Mouse (Mus musculus) mesoderm, embryonic 11.5 days (tissue): ENCODE data around the gene Gsdme.

Source experiments
- DNase-seq: peaks from one replicate; pipeline ENCODE4 v3.0.0-alpha.2; 2012; ENCODE audit warnings: low read depth, low spot score

Gene Gsdme

DNA sequence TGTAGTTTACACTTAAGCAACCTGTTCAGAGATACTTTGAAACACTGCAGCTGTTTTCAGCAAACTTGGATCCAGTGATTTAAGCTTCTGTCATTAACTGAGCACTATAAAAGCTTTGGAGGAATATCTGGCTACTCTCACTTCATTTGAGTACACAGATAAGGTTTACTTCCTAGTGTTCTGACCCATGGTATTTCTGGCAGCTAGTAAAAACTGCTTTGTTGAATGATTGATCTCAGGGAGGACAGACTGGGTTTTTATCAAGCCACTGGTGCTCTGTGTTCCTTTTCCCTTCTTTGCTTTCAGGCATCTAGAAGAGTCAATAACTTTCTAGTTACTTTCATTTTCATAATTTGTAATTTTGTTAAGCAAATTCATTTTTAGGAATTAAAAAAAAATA lies 74.3 kb downstream of the Gsdme start:
- DNase-seq = no peak

GRCm38 (mm10) chr6:50187955-50188354 lies 75.7 kb downstream of the Gsdme start:
- no peak for DNase-seq

GRCm38 (mm10) chr6:50180189-50180588 lies 83.5 kb downstream of the Gsdme start:
- no peak for DNase-seq

DNA sequence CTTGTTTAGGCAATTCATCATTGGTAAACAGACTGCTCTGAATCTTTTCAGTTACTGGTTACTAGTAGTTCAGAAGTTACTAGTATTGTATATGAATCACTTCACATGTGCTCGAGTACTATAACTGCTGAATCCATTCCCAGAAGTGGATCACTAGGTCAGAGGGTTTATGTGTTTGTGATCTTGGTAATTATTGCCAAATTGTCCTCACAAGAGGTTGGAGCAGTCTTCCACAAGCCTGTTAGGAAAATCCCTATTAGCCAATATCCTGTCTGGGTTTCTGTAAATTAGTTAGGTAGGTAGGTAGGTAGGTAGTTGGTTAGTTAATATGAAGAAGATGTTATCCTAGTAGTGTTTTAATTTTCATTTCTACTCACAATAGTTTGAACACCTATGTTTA lies 87.9 kb downstream of the Gsdme start:
- no peak for DNase-seq

GRCm38 (mm10) chr6:50169771-50170170 lies 93.9 kb downstream of the Gsdme start:
- no peak for DNase-seq

- no peak for DNase-seq
These were observed 94.8 kb downstream of the Gsdme start for GRCm38 (mm10) chr6:50168821-50169220.

GRCm38 (mm10) chr6:50163013-50163412 lies 100.6 kb downstream of the Gsdme start:
- DNase-seq = no peak

DNA sequence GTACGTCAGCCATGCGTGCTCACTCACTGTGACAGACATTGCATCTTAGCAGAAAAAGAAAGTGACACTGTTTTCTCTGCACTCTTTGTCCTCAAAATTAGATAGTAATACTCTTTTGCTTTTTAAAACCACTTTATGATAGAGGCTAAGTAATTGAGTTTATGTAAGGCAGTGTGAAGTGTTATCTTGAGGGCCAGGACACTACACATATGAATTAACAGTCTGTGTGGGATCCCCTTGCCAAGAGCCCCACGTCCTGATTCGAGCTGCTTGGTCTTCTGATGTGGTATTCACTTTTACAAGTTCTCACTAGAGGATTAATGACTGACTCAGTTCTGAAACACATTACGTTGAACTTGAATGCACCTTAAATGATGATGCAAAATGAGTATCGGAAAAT lies 103.8 kb downstream of the Gsdme start:
- DNase-seq = no peak

- no peak for DNase-seq
These were observed 114.3 kb downstream of the Gsdme start for GRCm38 (mm10) chr6:50149378-50149777.

DNA sequence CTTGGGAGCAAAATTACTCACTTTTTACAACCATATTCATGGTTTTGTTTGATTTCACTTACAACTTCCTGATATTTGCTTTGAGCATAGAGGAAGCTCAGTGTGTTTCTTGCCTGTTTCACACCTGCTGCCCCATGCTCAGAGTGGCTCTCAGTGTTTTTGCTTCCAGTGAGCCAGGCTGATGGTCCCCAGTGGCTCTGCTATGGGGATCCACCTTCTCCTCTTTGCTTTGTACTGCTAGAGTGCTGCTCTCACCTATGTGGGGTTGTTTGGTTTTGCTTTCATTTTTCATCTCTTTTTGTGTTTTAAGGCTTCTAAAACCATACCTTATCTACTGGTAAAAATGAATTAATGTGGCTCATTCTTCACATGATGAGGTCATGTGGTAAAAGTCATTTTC lies 117.5 kb downstream of the Gsdme start:
- no peak for DNase-seq

- DNase-seq = no peak
These were observed 124.1 kb downstream of the Gsdme start for GRCm38 (mm10) chr6:50139526-50139925.
